Mouse (Mus musculus) ES-Bruce4 (cell line): Measurements from ENCODE around the gene Dld. TPM values are rescaled to one million over a fixed set of nuclear protein-coding genes. Genes with fewer than 3 reads are reported as not detected.
A peak's percentile ranks its signal among the peaks of the same experiment; 100 is the strongest.

Experiments
- H3K27ac ChIP-seq: 2 replicates; pipeline ENCODE4 v1.5.1; 2012; ENCODE audit warnings: low read length, inconsistent platforms; ENCODE audit not compliant: insufficient read depth
- H3K27me3 ChIP-seq: 2 replicates; pipeline ENCODE4 v1.6.1; 2012; ENCODE audit warnings: mild to moderate bottlenecking, low read length, inconsistent platforms; ENCODE audit not compliant: control insufficient read depth, poor library complexity, insufficient read depth, severe bottlenecking
- H3K36me3 ChIP-seq: 2 replicates; pipeline ENCODE4 v1.6.1; 2012; ENCODE audit warnings: inconsistent platforms, mild to moderate bottlenecking, low read length, moderate library complexity; ENCODE audit not compliant: control insufficient read depth, poor library complexity, insufficient read depth, severe bottlenecking
- H3K4me1 ChIP-seq: one replicate; pipeline ENCODE4 v1.8.1; 2011; ENCODE audit warnings: low read length; ENCODE audit not compliant: control insufficient read depth, insufficient read depth
- H3K4me3 ChIP-seq: 2 replicates; pipeline ENCODE4 v1.5.1; 2011; ENCODE audit warnings: low read depth, mild to moderate bottlenecking, low read length
- H3K9ac ChIP-seq: 2 replicates; pipeline ENCODE4 v1.6.1; 2012; ENCODE audit warnings: low read depth, mild to moderate bottlenecking, inconsistent platforms; ENCODE audit not compliant: poor library complexity, severe bottlenecking
- H3K9me3 ChIP-seq: replicated peaks from 2 replicates; pipeline ENCODE4 v1.6.1; 2012; ENCODE audit warnings: mild to moderate bottlenecking, low read length, inconsistent platforms; ENCODE audit not compliant: control insufficient read depth, poor library complexity, insufficient read depth, severe bottlenecking
- CTCF ChIP-seq: IDR thresholded peaks from one replicate; pipeline ENCODE4 v1.8.1; 2011; ENCODE audit warnings: low read depth, low read length
- EP300 ChIP-seq: IDR thresholded peaks from 2 replicates; pipeline ENCODE4 v1.6.1; 2011; ENCODE audit warnings: low read depth, low read length; ENCODE audit not compliant: insufficient read depth
- POLR2A ChIP-seq: IDR thresholded peaks from one replicate; pipeline ENCODE4 v1.8.1; 2011; ENCODE audit warnings: low read length; ENCODE audit not compliant: insufficient read depth
- polyA plus RNA-seq: library from polyadenylated mRNA; stranded (reverse); fragments of >200 nt; gene quantifications from 2 replicates; pipeline ENCODE4 v1.2.4, GENCODE M21; 2011; ENCODE audit warnings: low read depth; ENCODE audit not compliant: missing spikeins, insufficient read depth, insufficient read length

The Dld gene
- polyA plus RNA-seq, result 136 and 156 TPM in 2 replicates

GRCm38 (mm10) chr12:31350944-31351928, at the start of gene Dld:
Dld (minus strand) TSS chr12:31351453.
- peak within 1 kb of the TSS; percentile 87 for H3K9ac ChIP-seq
- no peaks in the 10 kb centered on the region for H3K4me1 ChIP-seq
- no peaks in the 10 kb centered on the region for H3K27me3 ChIP-seq
- peaks cover 8% of the 10 kb centered on the region for H3K36me3 ChIP-seq
- no peak for TF ChIP-seq EP300
- TF ChIP-seq POLR2A, result peak; percentile 49
- H3K9me3 ChIP-seq, result peaks cover 10% of the 10 kb centered on the region
- no peak within 1 kb of the TSS for H3K27ac ChIP-seq
- peak within 1 kb of the TSS; percentile 85 for H3K4me3 ChIP-seq

DNA sequence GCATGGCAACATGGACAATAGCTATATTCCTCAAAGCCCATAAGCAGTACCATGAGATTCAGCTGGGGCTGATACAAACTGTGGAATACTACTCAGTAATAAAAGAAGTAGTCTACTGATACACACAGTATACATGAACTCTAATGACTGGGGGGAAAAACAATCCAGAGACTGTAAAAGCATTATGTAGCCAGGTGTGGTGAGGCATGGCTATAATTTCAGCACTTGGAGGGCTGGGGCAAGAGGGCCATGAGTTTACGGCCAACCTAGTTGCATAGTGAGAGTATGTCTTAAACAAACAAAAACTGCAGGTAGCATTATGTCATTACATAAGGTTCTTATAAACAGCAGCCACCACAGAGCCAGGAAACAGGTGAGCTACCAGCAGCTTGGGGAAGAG, 49.6 kb upstream of the Dld start:
- Histone ChIP-seq H3K36me3 (no peaks in the 10 kb centered on the region), H3K27ac (no peak overlapping the region), H3K4me1 (no peaks in the 10 kb centered on the region), H3K9me3 (no peaks in the 10 kb centered on the region), H3K4me3 (no peak overlapping the region), H3K9ac (no peak overlapping the region), H3K27me3 (no peaks in the 10 kb centered on the region)
- no peak for TF ChIP-seq POLR2A
- no peak for TF ChIP-seq EP300
- no peak for TF ChIP-seq CTCF

GRCm38 (mm10) chr12:31397709-31398108, 46.5 kb upstream of the Dld start:
- Histone ChIP-seq H3K27me3 (no peaks in the 10 kb centered on the region), H3K4me1 (no peaks in the 10 kb centered on the region), H3K27ac (no peak overlapping the region), H3K9ac (no peak overlapping the region), H3K4me3 (no peak overlapping the region), H3K36me3 (no peaks in the 10 kb centered on the region), H3K9me3 (no peaks in the 10 kb centered on the region)
- TF ChIP-seq EP300, result no peak
- no peak for TF ChIP-seq POLR2A
- TF ChIP-seq CTCF, result no peak

- no peak for TF ChIP-seq POLR2A
- no peak for TF ChIP-seq CTCF
- TF ChIP-seq EP300, result no peak
- no peak overlapping the region for H3K27ac ChIP-seq
- H3K4me1 ChIP-seq, result no peaks in the 10 kb centered on the region
- no peaks in the 10 kb centered on the region for H3K36me3 ChIP-seq
- H3K9me3 ChIP-seq, result no peaks in the 10 kb centered on the region
- no peaks in the 10 kb centered on the region for H3K27me3 ChIP-seq
- no peak overlapping the region for H3K4me3 ChIP-seq
- H3K9ac ChIP-seq, result no peak overlapping the region
These were observed 44.6 kb upstream of the Dld start for GRCm38 (mm10) chr12:31395895-31396294.

DNA sequence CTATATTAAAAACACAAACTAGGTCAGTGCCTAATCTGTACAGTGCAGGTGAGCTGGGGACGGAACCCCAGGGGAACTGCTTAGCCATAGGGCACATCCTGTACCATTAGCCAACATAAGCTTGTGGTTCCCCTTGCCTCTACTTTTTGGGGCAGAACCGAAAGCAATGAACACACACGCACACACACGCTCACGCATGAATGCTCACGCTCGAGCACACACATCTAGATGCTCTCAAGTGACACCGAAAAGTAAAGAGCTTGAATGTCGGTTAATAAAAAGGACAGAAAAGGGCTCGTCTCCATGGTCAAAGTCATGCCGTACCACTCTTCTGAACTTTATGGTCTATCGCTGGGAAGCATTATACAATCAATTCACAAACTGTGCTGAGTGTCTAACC, 40.4 kb upstream of the Dld start:
- no peak overlapping the region for H3K27ac ChIP-seq
- TF ChIP-seq EP300, result no peak
- TF ChIP-seq POLR2A, result no peak
- no peak for TF ChIP-seq CTCF
- no peaks in the 10 kb centered on the region for H3K36me3 ChIP-seq
- H3K4me3 ChIP-seq, result no peak overlapping the region
- no peaks in the 10 kb centered on the region for H3K9me3 ChIP-seq
- H3K4me1 ChIP-seq, result no peaks in the 10 kb centered on the region
- no peak overlapping the region for H3K9ac ChIP-seq
- H3K27me3 ChIP-seq, result no peaks in the 10 kb centered on the region

DNA sequence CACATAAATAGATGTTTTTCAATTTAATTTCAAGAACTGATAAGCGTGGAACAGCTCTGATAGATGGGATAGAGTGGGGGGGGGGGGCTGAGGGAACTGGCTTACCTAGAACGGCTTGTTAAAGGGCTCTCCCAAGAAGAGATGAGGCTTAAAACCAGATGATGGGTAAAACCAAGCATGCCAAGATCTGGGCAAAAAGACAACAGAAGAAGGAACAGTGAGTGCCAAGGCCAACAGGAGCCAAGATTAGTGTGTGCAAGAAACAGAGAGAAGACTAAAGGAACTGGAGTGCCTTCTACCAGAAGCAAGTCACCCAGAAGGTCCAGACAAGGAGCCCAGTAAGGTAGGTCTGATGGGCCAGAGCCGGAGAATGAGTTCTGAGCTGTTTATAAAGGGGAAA, 39.3 kb upstream of the Dld start, which contains the start of gene Slc26a3:
Gene Slc26a3, plus strand, starts transcription at position 301 of the 400 bp plus-strand sequence.
- H3K27ac ChIP-seq, result no peak within 1 kb of the TSS
- no peaks in the 10 kb centered on the region for H3K9me3 ChIP-seq
- H3K27me3 ChIP-seq, result no peaks in the 10 kb centered on the region
- H3K9ac ChIP-seq, result no peak within 1 kb of the TSS
- no peak for TF ChIP-seq CTCF
- TF ChIP-seq POLR2A, result no peak
- TF ChIP-seq EP300, result no peak
- no peaks in the 10 kb centered on the region for H3K36me3 ChIP-seq
- H3K4me1 ChIP-seq, result no peaks in the 10 kb centered on the region
- no peak within 1 kb of the TSS for H3K4me3 ChIP-seq
